Mouse (Mus musculus) right cerebral cortex, postnatal 25 days (tissue): ENCODE measurements around the gene Hoxa7.

Experiments used
- DNase-seq: peaks from one replicate; pipeline ENCODE4 v3.0.0; 2022

The Hoxa7 gene

GRCm38 (mm10) chr6:52223939-52224760, 2.5 kb upstream of the Hoxa7 start:
- no peak for DNase-seq

GRCm38 (mm10) chr6:52222729-52223128, 1.1 kb upstream of the Hoxa7 start:
- DNase-seq, result no peak

- no peak for DNase-seq
Observed at GRCm38 (mm10) chr6:52221993-52222685, 485 bp upstream of the Hoxa7 start.

- DNase-seq, result no peak
Observed at GRCm38 (mm10) chr6:52220865-52221310, 766 bp downstream of the Hoxa7 start.

- no peak for DNase-seq
Observed at GRCm38 (mm10) chr6:52220003-52220864, 1.4 kb downstream of the Hoxa7 start.

- DNase-seq, result no peak
Observed at GRCm38 (mm10) chr6:52219234-52219942, 2.3 kb downstream of the Hoxa7 start.

GRCm38 (mm10) chr6:52218643-52219215, 2.9 kb downstream of the Hoxa7 start:
- no peak for DNase-seq

- DNase-seq, result no peak
Observed at GRCm38 (mm10) chr6:52217895-52218642, 3.6 kb downstream of the Hoxa7 start.

GRCm38 (mm10) chr6:52217459-52217768, 4.2 kb downstream of the Hoxa7 start:
- no peak for DNase-seq

- DNase-seq, result no peak
Observed at GRCm38 (mm10) chr6:52216691-52217458, 4.8 kb downstream of the Hoxa7 start.

- no peak for DNase-seq
Observed at GRCm38 (mm10) chr6:52215771-52216535, 5.7 kb downstream of the Hoxa7 start.

GRCm38 (mm10) chr6:52215070-52215469, 6.6 kb downstream of the Hoxa7 start:
- no peak for DNase-seq

- no peak for DNase-seq
Observed at GRCm38 (mm10) chr6:52214271-52214670, 7.4 kb downstream of the Hoxa7 start.

- no peak for DNase-seq
Observed at GRCm38 (mm10) chr6:52213119-52213986, 8.3 kb downstream of the Hoxa7 start, which contains the start of the genes Hoxa3 and Gm28308. TSS of gene Hoxa3 (minus strand) at chr6:52213336. TSS of gene Gm28308 (minus strand) at chr6:52213339.

GRCm38 (mm10) chr6:52212556-52213118, 9.0 kb downstream of the Hoxa7 start:
- no peak for DNase-seq

- DNase-seq, result no peak
Observed at GRCm38 (mm10) chr6:52211961-52212360, 9.7 kb downstream of the Hoxa7 start.

- no peak for DNase-seq
Observed at GRCm38 (mm10) chr6:52211170-52211935, 10.3 kb downstream of the Hoxa7 start.

- no peak for DNase-seq
Observed at GRCm38 (mm10) chr6:52209685-52210046, 12.0 kb downstream of the Hoxa7 start.
